Mouse (Mus musculus): ENCODE results near the gene Eps15l1.

GRCm38 (mm10) chr8:72401381-72401780 lies 19.9 kb downstream of the Eps15l1 start:
- TF ChIP-seq CHD2 (IDR thresholded peaks at IDR 0.05; ENCODE audit: low read length) (no peak), EP300 (IDR thresholded peaks at IDR 0.05; ENCODE audit: low read depth in 1 of 2, low read length in 2 of 2) (no peak), NRF1 (IDR thresholded peaks at IDR 0.05; ENCODE audit: insufficient read depth, low read depth, low read length, poor library complexity, severe bottlenecking) (no peak), NELFE (IDR thresholded peaks at IDR 0.05; ENCODE audit: low read depth, low read length) (no peak), ETS1 (IDR thresholded peaks at IDR 0.05; ENCODE audit: low read depth, low read length) (no peak), POLR2A (IDR thresholded peaks at IDR 0.05; ENCODE audit: control insufficient read depth in 1 of 2, insufficient read depth in 1 of 2, low read depth in 1 of 2, low read length in 2 of 2, poor library complexity in 1 of 2) (no peak), GATA1 (IDR thresholded peaks at IDR 0.05; ENCODE audit: low read depth, low read length) (no peak), KAT2A (conservative IDR thresholded peaks at IDR 0.05; ENCODE audit: low read depth, low read length) (no peak), TCF12 (IDR thresholded peaks at IDR 0.05; ENCODE audit: low read depth, low read length) (no peak), MXI1 (IDR thresholded peaks at IDR 0.05; ENCODE audit: low read depth, low read length) (no peak), CTCF (IDR thresholded peaks at IDR 0.05 in 2 of 3, conservative IDR thresholded peaks at IDR 0.05 in 1 of 3; ENCODE audit: control insufficient read depth in 1 of 3, insufficient read depth in 1 of 3, low read depth in 2 of 3, low read length in 3 of 3, poor library complexity in 1 of 3, severe bottlenecking in 1 of 3) (no peak), CHD1 (IDR thresholded peaks at IDR 0.05; ENCODE audit: low read depth, low read length) (no peak), POLR2AphosphoS2 (IDR thresholded peaks at IDR 0.05; ENCODE audit: low read length) (no peak)
